Mouse (Mus musculus): ENCODE data around the gene Ccdc74a. TPM values are rescaled to one million over a fixed set of nuclear protein-coding genes. Genes with fewer than 3 reads are reported as not detected.

The Ccdc74a gene
- polyA plus RNA-seq, 1 experiment from 2014 or later = 4.5 TPM

DNA sequence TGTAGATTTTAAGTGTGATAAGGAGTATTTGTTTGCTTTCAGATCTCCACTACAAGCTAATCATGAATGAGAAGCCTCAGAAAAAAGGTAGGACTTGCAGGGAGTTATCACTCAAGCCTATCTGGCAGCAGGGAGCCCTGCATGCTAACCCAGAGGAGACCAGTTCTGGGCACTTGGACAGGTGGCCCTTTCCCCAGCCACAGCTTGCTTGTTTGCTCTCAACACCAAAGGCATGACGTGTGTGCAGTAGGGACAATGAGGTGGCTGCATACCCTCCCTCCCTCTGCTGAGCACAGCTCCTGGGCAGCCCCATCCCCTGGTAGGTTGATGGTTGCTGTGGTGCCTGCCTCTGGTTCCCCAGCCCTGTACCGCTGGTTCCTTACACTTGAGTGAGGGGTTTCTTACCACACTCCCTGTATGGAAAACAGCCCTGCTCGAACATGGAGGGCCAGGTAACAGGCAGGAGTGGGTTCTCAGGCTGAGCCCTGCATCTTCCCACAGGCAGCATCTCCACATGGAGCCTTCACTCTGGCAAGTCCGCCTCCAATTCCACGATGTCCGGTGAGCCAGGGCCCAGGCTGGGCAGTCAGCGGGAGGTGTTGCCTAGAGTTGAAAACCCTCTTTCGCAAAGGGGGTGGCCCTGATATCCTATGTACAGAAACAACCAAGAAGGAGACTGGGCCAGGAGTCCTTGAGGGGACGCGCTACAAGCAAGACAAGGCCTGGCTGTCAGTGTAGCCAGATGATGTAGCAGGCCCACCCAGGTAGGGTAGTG lies 1.5 kb downstream of the Ccdc74a start:
- H3K4me2 ChIP-seq = no peak overlapping the region; the same call in 1 of the 2 replicates
- peaks cover 12% of the 10 kb centered on the region for H3K4me1 ChIP-seq (replicated peaks; ENCODE audit: control insufficient read depth, insufficient read depth, low read length)
- H3K27ac ChIP-seq (ENCODE audit: low read depth, low read length) = no peak overlapping the region
- H3K4me3 ChIP-seq (ENCODE audit: low read depth, low read length) = no peak overlapping the region
- no peaks in the 10 kb centered on the region for H3K9me3 ChIP-seq (ENCODE audit: control insufficient read depth, low read length)
- H3K9ac ChIP-seq (ENCODE audit: low read depth, low read length) = no peak overlapping the region
- ATAC-seq (replicated peaks; ENCODE audit: low FRiP score) = no peak
- 85% methylated on average over 10 of the region's 10 CpGs for WGBS
- no peaks in the 10 kb centered on the region for H3K27me3 ChIP-seq (replicated peaks; ENCODE audit: control insufficient read depth, insufficient read depth, low read length)
- DNase-seq (ENCODE audit: low spot score) = no peak
- H3K36me3 ChIP-seq (ENCODE audit: control insufficient read depth, insufficient read depth, low read length) = peaks cover 22% of the 10 kb centered on the region

DNA sequence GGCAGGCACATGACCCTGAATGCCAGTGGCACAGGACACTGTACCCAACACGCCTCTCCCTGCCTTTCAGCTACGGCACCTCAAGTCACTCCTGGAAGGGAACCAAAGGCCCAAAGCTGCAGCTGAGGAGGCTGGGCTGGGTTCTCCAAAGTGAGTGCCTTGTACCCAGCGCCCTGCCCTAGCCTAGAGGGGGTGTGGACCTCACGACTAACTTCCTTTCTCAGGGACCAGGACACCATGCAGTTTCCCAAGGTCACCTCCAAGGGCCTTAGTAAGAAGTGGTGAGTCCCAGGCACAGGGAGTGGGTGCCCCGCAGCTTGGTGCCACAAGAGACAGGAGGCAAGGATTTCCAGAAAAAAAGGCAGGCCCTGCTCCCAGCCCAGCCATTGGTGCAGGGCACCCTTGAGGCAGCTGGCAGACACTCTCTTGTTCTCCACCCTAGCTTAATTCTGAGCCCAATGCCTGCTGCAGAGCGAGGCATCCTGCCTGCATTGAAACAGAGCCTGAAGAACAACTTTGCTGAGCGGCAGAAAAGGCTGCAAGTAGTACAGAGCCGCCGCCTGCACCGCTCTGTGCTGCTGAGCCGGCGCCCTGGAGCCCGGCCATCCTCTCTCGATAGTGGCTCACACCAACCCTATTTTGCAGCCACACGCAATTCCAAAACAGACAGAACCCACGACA lies 3.8 kb downstream of the Ccdc74a start:
- peaks cover 12% of the 10 kb centered on the region for H3K4me1 ChIP-seq (replicated peaks; ENCODE audit: control insufficient read depth, insufficient read depth, low read length)
- ATAC-seq (replicated peaks; ENCODE audit: low FRiP score) = no peak
- H3K4me2 ChIP-seq = no peak overlapping the region
- H3K9ac ChIP-seq (ENCODE audit: low read depth, low read length) = no peak overlapping the region
- no peak for DNase-seq (ENCODE audit: low spot score)
- H3K4me3 ChIP-seq (ENCODE audit: low read depth, low read length) = no peak overlapping the region
- peaks cover 32% of the 10 kb centered on the region for H3K36me3 ChIP-seq (ENCODE audit: control insufficient read depth, insufficient read depth, low read length)
- WGBS = 86% methylated on average over 16 of the region's 16 CpGs
- no peak overlapping the region for H3K27ac ChIP-seq (ENCODE audit: low read depth, low read length)
- H3K9me3 ChIP-seq (ENCODE audit: control insufficient read depth, low read length) = no peaks in the 10 kb centered on the region
- H3K27me3 ChIP-seq (replicated peaks; ENCODE audit: control insufficient read depth, insufficient read depth, low read length) = no peaks in the 10 kb centered on the region

DNA sequence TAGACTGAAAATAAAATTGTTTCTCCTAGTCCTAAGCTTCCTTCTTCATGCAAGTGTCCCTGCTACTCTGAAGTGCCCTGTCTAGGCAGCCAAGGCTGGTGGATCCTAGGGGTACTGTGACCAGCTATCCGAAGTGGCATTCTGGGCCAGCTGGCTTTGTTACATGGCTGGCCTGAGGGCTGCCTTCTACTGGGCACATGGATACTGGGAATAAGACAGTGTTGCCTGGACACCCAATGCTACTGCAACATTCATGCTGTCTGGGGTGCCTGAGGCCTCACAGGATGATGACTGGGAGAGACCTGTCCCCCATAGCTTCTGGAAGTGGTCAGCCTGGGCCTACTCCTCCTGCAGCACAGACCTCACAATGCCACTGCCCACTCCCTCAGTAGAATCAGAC lies 4.4 kb downstream of the Ccdc74a start:
- Histone ChIP-seq H3K4me1 (replicated peaks; ENCODE audit: control insufficient read depth, insufficient read depth, low read length) (peaks cover 12% of the 10 kb centered on the region), H3K4me2 (no peak overlapping the region), H3K9ac (ENCODE audit: low read depth, low read length) (no peak overlapping the region), H3K36me3 (ENCODE audit: control insufficient read depth, insufficient read depth, low read length) (peaks cover 32% of the 10 kb centered on the region), H3K27me3 (replicated peaks; ENCODE audit: control insufficient read depth, insufficient read depth, low read length) (no peaks in the 10 kb centered on the region), H3K9me3 (ENCODE audit: control insufficient read depth, low read length) (no peaks in the 10 kb centered on the region), H3K27ac (ENCODE audit: low read depth, low read length) (no peak overlapping the region), H3K4me3 (ENCODE audit: low read depth, low read length) (no peak overlapping the region)
- DNase-seq (ENCODE audit: low spot score) (no peak), ATAC-seq (replicated peaks; ENCODE audit: low FRiP score) (no peak)
- WGBS = 95% methylated on average over 1 of the region's 1 CpGs

DNA sequence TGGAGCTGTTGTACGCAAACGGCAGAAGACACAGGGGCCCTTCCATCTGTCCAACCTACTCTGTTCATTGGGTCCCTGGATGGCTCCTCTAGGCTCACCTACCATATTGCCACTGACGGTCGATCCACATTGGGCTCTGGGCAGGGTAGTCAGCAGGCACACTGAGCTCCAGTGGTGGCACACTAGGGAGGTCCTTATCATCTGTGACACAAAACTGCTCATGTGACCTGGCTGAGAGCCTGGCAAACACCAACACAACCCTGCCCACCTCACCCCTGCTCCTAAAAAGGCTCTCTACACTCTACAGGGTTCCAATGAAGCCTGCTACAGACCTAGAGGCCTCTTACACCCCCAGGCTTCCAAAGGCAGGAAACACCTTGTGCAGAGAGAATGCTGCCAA lies 6.3 kb downstream of the Ccdc74a start:
- no peaks in the 10 kb centered on the region for H3K27me3 ChIP-seq (replicated peaks; ENCODE audit: control insufficient read depth, insufficient read depth, low read length)
- no peak overlapping the region for H3K27ac ChIP-seq (ENCODE audit: low read depth, low read length)
- peaks cover 34% of the 10 kb centered on the region for H3K36me3 ChIP-seq (ENCODE audit: control insufficient read depth, insufficient read depth, low read length)
- no peak overlapping the region for H3K4me3 ChIP-seq (ENCODE audit: low read depth, low read length)
- no peak overlapping the region for H3K4me2 ChIP-seq
- ATAC-seq (replicated peaks; ENCODE audit: low FRiP score) (no peak), DNase-seq (ENCODE audit: low spot score) (no peak)
- WGBS = 94% methylated on average over 4 of the region's 4 CpGs
- H3K4me1 ChIP-seq (replicated peaks; ENCODE audit: control insufficient read depth, insufficient read depth, low read length) = no peaks in the 10 kb centered on the region
- H3K9ac ChIP-seq (ENCODE audit: low read depth, low read length) = no peak overlapping the region
- no peaks in the 10 kb centered on the region for H3K9me3 ChIP-seq (ENCODE audit: control insufficient read depth, low read length)

DNA sequence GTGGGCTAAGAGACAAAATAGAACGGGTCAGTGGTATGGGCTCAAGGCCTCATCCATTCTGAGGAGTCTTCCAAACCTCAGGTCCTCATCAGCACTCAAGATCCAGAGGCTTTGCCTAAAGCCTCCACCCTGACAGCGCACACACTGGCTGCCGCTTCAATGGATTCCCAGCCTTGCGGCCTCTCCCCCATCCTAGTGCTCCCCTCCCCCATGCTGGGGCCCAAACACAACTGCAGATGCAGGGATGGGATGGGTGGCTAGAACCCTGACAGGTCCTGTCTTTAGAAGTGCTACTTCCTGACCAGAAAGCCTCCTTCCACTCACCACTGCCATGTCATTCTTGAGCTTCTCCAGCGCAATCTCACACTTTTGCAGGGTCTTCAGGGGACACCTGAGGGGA lies 7.3 kb downstream of the Ccdc74a start:
- WGBS = 89% methylated on average over 5 of the region's 5 CpGs
- H3K4me3 ChIP-seq (ENCODE audit: low read depth, low read length) = no peak overlapping the region
- no peak for ATAC-seq (replicated peaks; ENCODE audit: low FRiP score)
- H3K4me2 ChIP-seq = no peak overlapping the region
- no peak for DNase-seq (ENCODE audit: low spot score)
- peaks cover 32% of the 10 kb centered on the region for H3K36me3 ChIP-seq (ENCODE audit: control insufficient read depth, insufficient read depth, low read length)
- no peaks in the 10 kb centered on the region for H3K9me3 ChIP-seq (ENCODE audit: control insufficient read depth, low read length)
- H3K27me3 ChIP-seq (replicated peaks; ENCODE audit: control insufficient read depth, insufficient read depth, low read length) = no peaks in the 10 kb centered on the region
- H3K27ac ChIP-seq (ENCODE audit: low read depth, low read length) = no peak overlapping the region
- H3K9ac ChIP-seq (ENCODE audit: low read depth, low read length) = no peak overlapping the region
- H3K4me1 ChIP-seq (replicated peaks; ENCODE audit: control insufficient read depth, insufficient read depth, low read length) = no peaks in the 10 kb centered on the region

DNA sequence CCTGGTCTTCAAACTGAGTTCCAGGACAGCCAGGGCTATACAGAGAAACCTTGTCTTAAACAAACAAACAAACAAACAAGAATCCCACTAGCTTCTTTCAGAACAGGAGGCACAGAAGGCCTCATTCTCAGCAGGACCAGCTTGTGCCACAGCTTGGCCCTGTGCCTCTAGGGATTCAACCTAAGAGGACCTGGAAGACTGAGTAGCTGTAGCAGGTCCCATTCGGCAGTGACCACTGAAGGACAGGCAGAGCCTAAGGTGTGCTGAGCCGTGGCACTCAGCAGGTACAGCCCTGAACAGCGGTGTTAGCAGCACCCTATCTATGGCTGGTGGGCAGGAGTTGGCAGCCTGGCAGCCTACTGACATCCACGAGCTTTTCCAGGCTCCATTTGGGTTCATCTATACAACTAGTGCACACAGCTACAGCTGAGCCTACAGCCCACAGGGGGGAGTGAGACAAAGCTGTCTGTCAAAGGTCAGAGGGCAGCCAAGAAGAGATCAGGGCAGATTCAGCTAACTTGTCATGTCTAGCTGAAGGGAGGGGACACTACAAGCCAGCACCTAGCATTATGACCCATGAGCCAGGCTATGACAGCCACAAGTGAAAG lies 8.0 kb downstream of the Ccdc74a start:
- DNase-seq (ENCODE audit: low spot score) = no peak
- Histone ChIP-seq H3K27me3 (replicated peaks; ENCODE audit: control insufficient read depth, insufficient read depth, low read length) (no peaks in the 10 kb centered on the region), H3K36me3 (ENCODE audit: control insufficient read depth, insufficient read depth, low read length) (peaks cover 32% of the 10 kb centered on the region), H3K27ac (ENCODE audit: low read depth, low read length) (no peak overlapping the region), H3K4me3 (ENCODE audit: low read depth, low read length) (no peak overlapping the region), H3K4me1 (replicated peaks; ENCODE audit: control insufficient read depth, insufficient read depth, low read length) (no peaks in the 10 kb centered on the region), H3K4me2 (no peak overlapping the region), H3K9ac (ENCODE audit: low read depth, low read length) (no peak overlapping the region), H3K9me3 (ENCODE audit: control insufficient read depth, low read length) (no peaks in the 10 kb centered on the region)
- no peak for ATAC-seq (replicated peaks; ENCODE audit: low FRiP score)
- WGBS = 91% methylated on average over 4 of the region's 4 CpGs

DNA sequence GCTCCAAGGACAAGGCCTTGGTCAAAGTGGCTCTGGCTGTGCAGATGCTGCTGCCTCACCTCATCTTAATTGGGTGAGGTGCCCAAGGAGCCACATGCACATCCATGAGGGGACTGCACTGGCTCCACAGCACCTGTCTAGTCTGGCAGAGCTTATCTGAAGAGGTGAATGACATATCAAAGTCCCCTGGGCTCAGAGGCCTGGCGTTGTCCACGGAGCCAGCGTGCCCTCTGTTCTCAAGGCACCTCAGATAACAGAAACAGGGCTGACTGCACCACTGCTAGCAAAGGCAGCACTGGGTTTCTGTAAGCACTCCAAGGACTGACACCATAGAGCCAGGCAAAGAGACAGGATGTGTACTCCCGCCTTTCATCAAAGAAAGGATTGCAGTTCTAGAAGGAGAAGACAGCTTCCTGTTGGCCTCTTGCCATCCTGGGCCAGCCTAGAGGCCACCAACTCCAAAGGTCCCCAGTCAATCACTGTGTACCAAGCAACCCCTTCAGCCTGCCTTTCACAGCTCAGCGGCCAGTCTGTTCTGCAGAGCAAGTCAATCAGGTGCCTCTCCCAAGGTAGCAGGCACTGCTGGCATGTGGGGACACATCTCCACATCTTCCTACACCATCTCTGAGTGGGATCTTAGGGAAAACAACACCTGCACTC lies 10.1 kb downstream of the Ccdc74a start:
- H3K27ac ChIP-seq (ENCODE audit: low read depth, low read length) = no peak overlapping the region
- WGBS = 81% methylated on average over 5 of the region's 5 CpGs
- H3K9me3 ChIP-seq (ENCODE audit: control insufficient read depth, low read length) = no peaks in the 10 kb centered on the region
- H3K4me3 ChIP-seq (ENCODE audit: low read depth, low read length) = no peak overlapping the region
- no peak overlapping the region for H3K4me2 ChIP-seq
- no peak for DNase-seq (ENCODE audit: low spot score)
- no peak for ATAC-seq (replicated peaks; ENCODE audit: low FRiP score)
- H3K27me3 ChIP-seq (replicated peaks; ENCODE audit: control insufficient read depth, insufficient read depth, low read length) = no peaks in the 10 kb centered on the region
- peaks cover 30% of the 10 kb centered on the region for H3K36me3 ChIP-seq (ENCODE audit: control insufficient read depth, insufficient read depth, low read length)
- no peak overlapping the region for H3K9ac ChIP-seq (ENCODE audit: low read depth, low read length)
- H3K4me1 ChIP-seq (replicated peaks; ENCODE audit: control insufficient read depth, insufficient read depth, low read length) = no peaks in the 10 kb centered on the region

DNA sequence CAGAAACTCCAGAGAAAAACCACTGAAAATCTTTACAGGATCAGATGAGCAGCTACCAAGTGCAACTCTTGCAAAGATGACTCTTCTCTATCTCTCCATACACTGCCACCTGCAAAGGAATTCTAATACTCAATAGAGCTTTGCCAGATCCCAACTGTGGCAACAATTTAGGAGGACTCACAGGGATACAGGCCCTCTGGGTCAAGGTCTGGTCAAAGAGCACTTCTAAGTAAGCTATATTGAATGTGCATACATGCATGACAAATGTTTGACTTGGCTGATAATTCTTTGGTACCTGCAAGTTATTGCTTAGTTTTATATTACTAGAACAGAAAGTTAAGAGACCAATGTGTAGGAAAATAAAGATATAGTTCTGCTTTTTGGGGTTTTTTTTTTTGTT lies 19.3 kb downstream of the Ccdc74a start:
- no peaks in the 10 kb centered on the region for H3K4me1 ChIP-seq (replicated peaks; ENCODE audit: control insufficient read depth, insufficient read depth, low read length)
- no peaks in the 10 kb centered on the region for H3K27me3 ChIP-seq (replicated peaks; ENCODE audit: control insufficient read depth, insufficient read depth, low read length)
- no peak for DNase-seq (ENCODE audit: low spot score)
- no peak overlapping the region for H3K4me3 ChIP-seq (ENCODE audit: low read depth, low read length)
- H3K9me3 ChIP-seq (ENCODE audit: control insufficient read depth, low read length) = no peaks in the 10 kb centered on the region
- no peak overlapping the region for H3K4me2 ChIP-seq
- ATAC-seq (replicated peaks; ENCODE audit: low FRiP score) = no peak
- peaks cover 18% of the 10 kb centered on the region for H3K36me3 ChIP-seq (ENCODE audit: control insufficient read depth, insufficient read depth, low read length)
- no peak overlapping the region for H3K9ac ChIP-seq (ENCODE audit: low read depth, low read length)
- H3K27ac ChIP-seq (ENCODE audit: low read depth, low read length) = no peak overlapping the region

All from liver, embryonic 11.5 days (tissue).